Mouse (Mus musculus): ENCODE data around the gene Dnajc4. TPM values are rescaled to one million over a fixed set of nuclear protein-coding genes. Genes with fewer than 3 reads are reported as not detected.

The Dnajc4 gene
- polyA plus RNA-seq, 1 experiment from 2014 or later, result 16.1 TPM

DNA sequence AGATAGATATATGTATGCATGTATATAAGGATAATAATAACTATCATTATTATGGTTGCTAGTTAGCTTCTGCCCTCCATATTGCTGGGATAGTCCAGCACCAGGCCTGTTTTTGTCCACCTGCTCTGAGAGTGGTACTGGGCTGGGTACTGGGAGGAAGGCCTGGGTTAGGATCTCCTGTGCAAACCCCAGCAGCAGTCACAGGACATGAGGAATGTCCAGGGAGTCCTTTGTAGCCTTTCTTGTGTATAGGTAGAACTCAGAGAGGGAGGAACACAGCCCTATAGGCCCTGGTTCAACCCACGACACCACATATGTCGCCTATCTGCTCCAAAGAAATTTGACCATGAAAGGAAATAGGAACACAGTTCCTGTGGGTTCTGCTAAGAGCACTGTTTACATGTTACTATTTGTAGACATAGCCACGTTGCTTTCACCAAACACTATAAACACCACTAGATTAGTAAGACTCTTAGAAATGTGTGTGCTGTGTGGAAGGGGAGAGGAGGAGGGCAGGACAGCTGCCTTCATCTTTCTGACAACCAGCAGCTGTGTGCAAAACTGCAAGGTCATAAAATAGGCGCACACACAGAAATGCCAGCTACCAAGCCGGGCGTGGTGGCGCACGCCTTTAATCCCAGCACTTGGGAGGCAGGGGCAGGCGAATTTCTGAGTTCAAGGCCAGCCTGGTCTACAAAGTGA, 14.7 kb upstream of the Dnajc4 start:
- H3K36me3 ChIP-seq (replicated peaks; ENCODE audit: control insufficient read depth, insufficient read depth, low read depth, low read length), result no peaks in the 10 kb centered on the region
- H3K9me3 ChIP-seq (replicated peaks; ENCODE audit: control insufficient read depth, low read length), result no peaks in the 10 kb centered on the region
- no peak overlapping the region for H3K9ac ChIP-seq (replicated peaks; ENCODE audit: low read length)
- DNase-seq (ENCODE audit: low spot score) (no peak), ATAC-seq (replicated peaks; ENCODE audit: insufficient number of reproducible peaks, low FRiP score, low TSS enrichment, low read depth) (no peak)
- WGBS, result 83% methylated on average over 9 of the region's 9 CpGs
- no peaks in the 10 kb centered on the region for H3K4me1 ChIP-seq (ENCODE audit: control insufficient read depth, insufficient read depth, low read length)
- no peak overlapping the region for H3K4me2 ChIP-seq (ENCODE audit: low read depth, low read length)
- no peak overlapping the region for H3K4me3 ChIP-seq (ENCODE audit: low read depth, low read length)
- no peak overlapping the region for H3K27ac ChIP-seq (replicated peaks; ENCODE audit: low read depth, low read length)
- H3K27me3 ChIP-seq (ENCODE audit: control insufficient read depth, insufficient read depth, low read length), result no peaks in the 10 kb centered on the region

DNA sequence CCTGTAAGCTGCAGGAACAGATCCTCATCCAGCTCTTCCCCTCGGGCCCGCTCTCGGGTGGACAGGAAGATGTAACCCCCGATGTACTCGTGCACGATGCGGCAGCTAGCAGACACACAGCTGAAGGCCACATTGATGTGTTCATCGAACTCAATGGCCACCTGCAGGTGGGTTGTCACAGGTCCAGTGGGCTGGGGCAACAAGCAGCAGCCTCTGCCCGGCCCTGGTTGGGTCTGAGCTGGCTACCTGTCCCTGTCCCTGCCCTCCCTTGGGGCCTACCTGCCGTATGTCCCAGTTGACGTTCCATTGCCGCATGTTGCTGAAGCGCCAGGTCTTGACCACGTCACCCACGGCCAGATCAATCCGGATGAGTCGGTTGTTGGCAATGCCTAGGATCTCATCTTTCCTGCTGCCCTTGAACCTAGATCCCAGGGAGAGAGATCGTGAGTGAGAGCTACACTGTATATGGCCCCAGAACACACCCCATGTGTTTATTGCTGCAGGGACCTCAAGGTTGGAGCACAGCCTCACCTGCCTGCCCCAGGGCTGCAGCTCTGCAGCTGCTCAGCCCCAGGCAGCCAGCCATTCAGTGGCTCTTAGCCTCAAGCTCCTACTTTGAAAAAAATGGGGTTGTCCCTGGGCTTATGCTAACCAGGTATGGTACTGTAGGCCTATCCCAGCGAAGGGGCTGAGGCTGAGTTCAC, 7.1 kb upstream of the Dnajc4 start:
- no peak for DNase-seq (ENCODE audit: low spot score)
- H3K27me3 ChIP-seq (ENCODE audit: control insufficient read depth, insufficient read depth, low read length), result no peaks in the 10 kb centered on the region
- no peak for ATAC-seq (replicated peaks; ENCODE audit: insufficient number of reproducible peaks, low FRiP score, low TSS enrichment, low read depth)
- no peak overlapping the region for H3K9ac ChIP-seq (replicated peaks; ENCODE audit: low read length)
- H3K27ac ChIP-seq (replicated peaks; ENCODE audit: low read depth, low read length), result no peak overlapping the region
- peaks cover 3% of the 10 kb centered on the region for H3K36me3 ChIP-seq (replicated peaks; ENCODE audit: control insufficient read depth, insufficient read depth, low read depth, low read length)
- no peak overlapping the region for H3K4me2 ChIP-seq (ENCODE audit: low read depth, low read length)
- H3K4me3 ChIP-seq (ENCODE audit: low read depth, low read length), result no peak overlapping the region
- no peaks in the 10 kb centered on the region for H3K9me3 ChIP-seq (replicated peaks; ENCODE audit: control insufficient read depth, low read length)
- H3K4me1 ChIP-seq (ENCODE audit: control insufficient read depth, insufficient read depth, low read length), result peaks cover 8% of the 10 kb centered on the region; the same call in 1 of the 2 replicates
- WGBS, result 96% methylated on average over 19 of the region's 19 CpGs

DNA sequence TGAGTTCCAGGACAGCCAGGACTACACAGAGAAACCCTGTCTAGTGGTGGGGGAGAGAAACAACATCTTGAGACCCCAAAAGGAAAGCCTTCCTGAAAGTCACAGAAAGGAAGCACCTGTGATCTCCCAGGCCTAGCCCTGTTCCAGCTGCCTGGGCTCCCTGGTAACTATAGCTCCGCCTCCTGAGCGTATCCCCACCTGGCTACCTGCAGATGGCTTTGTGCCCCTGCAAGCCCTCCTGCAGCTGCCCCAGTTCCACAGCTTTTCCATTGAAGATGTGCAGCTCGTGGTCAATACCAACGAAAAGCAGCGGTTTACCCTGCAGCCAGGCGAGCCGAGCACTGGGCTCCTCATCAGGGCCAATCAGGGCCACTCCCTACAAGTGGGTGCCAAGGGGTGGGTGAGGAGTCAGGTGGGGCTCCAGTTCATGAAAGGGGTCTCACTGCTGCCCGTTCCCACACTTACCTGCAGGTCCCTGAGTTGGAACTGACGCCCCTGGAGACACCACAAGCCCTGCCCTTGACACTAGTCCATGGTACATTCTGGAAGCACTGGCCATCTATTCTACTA, 5.4 kb upstream of the Dnajc4 start:
- WGBS, result 84% methylated on average over 9 of the region's 9 CpGs
- no peak overlapping the region for H3K4me3 ChIP-seq (ENCODE audit: low read depth, low read length)
- H3K9ac ChIP-seq (replicated peaks; ENCODE audit: low read length), result no peak overlapping the region
- no peaks in the 10 kb centered on the region for H3K27me3 ChIP-seq (ENCODE audit: control insufficient read depth, insufficient read depth, low read length)
- ATAC-seq (replicated peaks; ENCODE audit: insufficient number of reproducible peaks, low FRiP score, low TSS enrichment, low read depth), result no peak
- H3K4me1 ChIP-seq (ENCODE audit: control insufficient read depth, insufficient read depth, low read length), result peaks cover 12% of the 10 kb centered on the region
- no peak for DNase-seq (ENCODE audit: low spot score)
- H3K4me2 ChIP-seq (ENCODE audit: low read depth, low read length), result no peak overlapping the region
- no peak overlapping the region for H3K27ac ChIP-seq (replicated peaks; ENCODE audit: low read depth, low read length)
- H3K9me3 ChIP-seq (replicated peaks; ENCODE audit: control insufficient read depth, low read length), result no peaks in the 10 kb centered on the region
- peaks cover 3% of the 10 kb centered on the region for H3K36me3 ChIP-seq (replicated peaks; ENCODE audit: control insufficient read depth, insufficient read depth, low read depth, low read length)

DNA sequence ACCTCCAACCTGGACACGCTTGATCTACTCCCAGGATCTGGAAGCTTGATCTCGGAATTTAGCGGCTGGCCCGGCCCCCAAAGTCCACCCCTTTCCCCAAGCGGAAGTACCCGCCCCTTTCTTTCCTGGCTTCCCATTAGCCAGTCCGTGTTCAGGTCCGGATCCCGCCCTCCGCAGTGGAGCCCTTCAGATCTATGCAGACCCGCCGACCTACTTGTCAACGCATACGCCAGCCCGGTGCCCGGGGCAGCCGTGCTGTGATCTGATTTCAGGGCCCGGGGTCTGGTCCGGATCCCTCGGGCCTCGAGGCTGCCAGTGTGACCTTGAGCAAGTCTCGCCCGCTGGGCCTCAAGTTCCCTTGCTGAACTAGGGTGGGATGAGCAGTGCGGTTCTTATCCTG, 3.6 kb upstream of the Dnajc4 start, which contains the start of the genes Nudt22 and Trpt1:
Gene Nudt22, minus strand, starts transcription at position 112 of the 400 bp plus-strand sequence.
Gene Trpt1, plus strand, starts transcription at position 126 of the 400 bp plus-strand sequence.
- Histone ChIP-seq H3K27ac (replicated peaks; ENCODE audit: low read depth, low read length) (no peak within 1 kb of the TSS; the same call in 1 of the 2 replicates), H3K9me3 (replicated peaks; ENCODE audit: control insufficient read depth, low read length) (no peaks in the 10 kb centered on the region), H3K36me3 (replicated peaks; ENCODE audit: control insufficient read depth, insufficient read depth, low read depth, low read length) (peaks cover 3% of the 10 kb centered on the region), H3K4me2 (ENCODE audit: low read depth, low read length) (peak within 1 kb of the TSS; percentile 87), H3K9ac (replicated peaks; ENCODE audit: low read length) (peak within 1 kb of the TSS; percentile 66), H3K27me3 (ENCODE audit: control insufficient read depth, insufficient read depth, low read length) (no peaks in the 10 kb centered on the region), H3K4me1 (ENCODE audit: control insufficient read depth, insufficient read depth, low read length) (peaks cover 12% of the 10 kb centered on the region), H3K4me3 (ENCODE audit: low read depth, low read length) (peak within 1 kb of the TSS; percentile 51)
- DNase-seq (ENCODE audit: low spot score), result peak; percentile 95
- WGBS, result under 1% methylated on average over 24 of the region's 24 CpGs
- ATAC-seq (replicated peaks; ENCODE audit: insufficient number of reproducible peaks, low FRiP score, low TSS enrichment, low read depth), result peak; percentile 88

DNA sequence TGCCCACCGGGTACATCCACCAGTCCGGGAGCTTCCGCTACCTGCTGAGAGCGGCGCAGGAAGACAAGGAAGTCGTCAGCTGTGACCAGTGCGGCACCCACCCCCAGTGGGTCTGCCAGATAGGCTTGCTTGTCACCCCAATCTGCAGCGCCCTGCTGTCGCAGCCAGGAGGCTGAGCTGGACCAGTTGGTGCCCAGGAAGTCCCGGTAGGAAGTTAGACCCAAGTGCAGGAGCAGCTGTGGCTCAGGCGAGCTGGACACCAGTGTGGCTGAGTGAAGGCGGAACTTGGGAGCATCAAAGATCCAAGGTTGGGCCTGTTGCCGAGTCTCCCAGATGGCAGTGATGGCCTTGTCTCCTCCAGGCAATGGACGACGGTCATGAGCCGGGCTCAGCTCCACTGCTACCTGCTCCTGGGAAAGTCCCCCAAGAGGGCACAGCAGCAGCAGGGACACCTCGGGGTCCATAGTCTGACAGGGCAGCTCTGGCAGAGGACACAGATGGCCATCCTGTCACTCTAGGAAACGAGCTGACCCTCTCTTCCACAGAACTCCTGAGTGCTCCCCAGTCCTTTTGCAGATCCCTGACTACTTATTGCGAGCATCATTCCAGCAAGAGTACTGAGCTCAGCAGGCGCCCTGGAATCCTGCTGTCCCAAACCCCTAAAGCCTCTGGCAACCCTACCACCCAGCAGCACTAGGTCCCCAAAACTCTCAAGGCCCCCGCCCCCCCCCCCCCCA, 3.1 kb upstream of the Dnajc4 start:
- H3K27me3 ChIP-seq (ENCODE audit: control insufficient read depth, insufficient read depth, low read length), result no peaks in the 10 kb centered on the region
- H3K36me3 ChIP-seq (replicated peaks; ENCODE audit: control insufficient read depth, insufficient read depth, low read depth, low read length), result peaks cover 3% of the 10 kb centered on the region
- DNase-seq (ENCODE audit: low spot score) (no peak), ATAC-seq (replicated peaks; ENCODE audit: insufficient number of reproducible peaks, low FRiP score, low TSS enrichment, low read depth) (peak; percentile 12; the same call in 1 of the 2 replicates)
- peak overlapping the region; percentile 51 for H3K4me3 ChIP-seq (ENCODE audit: low read depth, low read length)
- H3K4me2 ChIP-seq (ENCODE audit: low read depth, low read length), result peak overlapping the region; percentile 87
- WGBS, result 51% methylated on average over 20 of the region's 21 CpGs
- H3K27ac ChIP-seq (replicated peaks; ENCODE audit: low read depth, low read length), result no peak overlapping the region
- peak overlapping the region; percentile 50 for H3K9ac ChIP-seq (replicated peaks; ENCODE audit: low read length)
- H3K9me3 ChIP-seq (replicated peaks; ENCODE audit: control insufficient read depth, low read length), result no peaks in the 10 kb centered on the region
- H3K4me1 ChIP-seq (ENCODE audit: control insufficient read depth, insufficient read depth, low read length), result peaks cover 12% of the 10 kb centered on the region

DNA sequence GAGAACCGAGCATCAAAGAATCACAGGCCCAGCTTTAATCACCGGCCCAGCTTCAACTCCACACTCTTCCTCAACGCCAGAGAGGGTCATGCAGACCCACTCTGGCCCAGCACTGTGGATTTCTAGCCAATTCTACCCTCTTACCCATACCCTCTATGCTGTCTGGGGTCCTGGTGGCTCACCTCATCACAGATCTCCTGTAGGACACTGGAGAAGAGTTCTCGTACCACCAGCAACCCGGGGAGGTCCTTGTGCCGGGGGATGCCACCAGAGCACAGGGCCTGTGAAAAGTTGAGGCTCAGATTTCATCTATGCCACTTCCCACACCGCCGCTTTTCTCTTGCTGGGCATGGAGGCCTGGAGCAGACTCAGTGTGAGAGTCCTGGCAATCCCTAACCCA, 2.1 kb upstream of the Dnajc4 start:
- Histone ChIP-seq H3K4me1 (ENCODE audit: control insufficient read depth, insufficient read depth, low read length) (peaks cover 12% of the 10 kb centered on the region), H3K9ac (replicated peaks; ENCODE audit: low read length) (peak overlapping the region; percentile 13), H3K36me3 (replicated peaks; ENCODE audit: control insufficient read depth, insufficient read depth, low read depth, low read length) (peaks cover 3% of the 10 kb centered on the region), H3K4me2 (ENCODE audit: low read depth, low read length) (no peak overlapping the region), H3K27me3 (ENCODE audit: control insufficient read depth, insufficient read depth, low read length) (no peaks in the 10 kb centered on the region), H3K4me3 (ENCODE audit: low read depth, low read length) (no peak overlapping the region), H3K27ac (replicated peaks; ENCODE audit: low read depth, low read length) (no peak overlapping the region), H3K9me3 (replicated peaks; ENCODE audit: control insufficient read depth, low read length) (no peaks in the 10 kb centered on the region)
- DNase-seq (ENCODE audit: low spot score), result no peak
- 86% methylated on average over 8 of the region's 8 CpGs for WGBS
- no peak for ATAC-seq (replicated peaks; ENCODE audit: insufficient number of reproducible peaks, low FRiP score, low TSS enrichment, low read depth)

DNA sequence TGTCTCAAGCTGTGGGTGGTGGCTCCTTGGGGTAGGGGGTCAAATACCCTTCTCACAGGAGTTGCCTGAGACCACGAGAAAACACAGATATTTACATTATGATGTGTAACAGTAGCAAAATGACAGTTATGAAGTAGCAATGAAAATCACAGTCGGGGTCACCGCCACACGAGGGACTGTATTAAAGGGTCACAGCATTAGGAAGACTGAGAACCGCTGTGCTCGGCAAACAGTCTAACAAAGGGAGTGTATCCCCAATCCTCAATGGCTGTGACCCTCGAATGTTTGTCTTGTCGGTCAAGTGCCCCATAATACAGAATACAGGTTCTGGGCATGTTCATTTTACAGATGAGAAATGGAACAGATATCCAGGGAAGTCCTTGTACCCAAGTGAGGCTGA, 1.6 kb upstream of the Dnajc4 start:
- Histone ChIP-seq H3K36me3 (replicated peaks; ENCODE audit: control insufficient read depth, insufficient read depth, low read depth, low read length) (peaks cover 1% of the 10 kb centered on the region), H3K4me1 (ENCODE audit: control insufficient read depth, insufficient read depth, low read length) (peaks cover 12% of the 10 kb centered on the region), H3K27ac (replicated peaks; ENCODE audit: low read depth, low read length) (no peak overlapping the region), H3K4me3 (ENCODE audit: low read depth, low read length) (no peak overlapping the region), H3K27me3 (ENCODE audit: control insufficient read depth, insufficient read depth, low read length) (no peaks in the 10 kb centered on the region), H3K9me3 (replicated peaks; ENCODE audit: control insufficient read depth, low read length) (no peaks in the 10 kb centered on the region), H3K9ac (replicated peaks; ENCODE audit: low read length) (no peak overlapping the region), H3K4me2 (ENCODE audit: low read depth, low read length) (no peak overlapping the region)
- ATAC-seq (replicated peaks; ENCODE audit: insufficient number of reproducible peaks, low FRiP score, low TSS enrichment, low read depth), result no peak
- DNase-seq (ENCODE audit: low spot score), result no peak
- 92% methylated on average over 8 of the region's 8 CpGs for WGBS
